In genomic region chr17:34295891-34296794, GRCm38 (mm10) we compare ENCODE assay signal across 8 mouse cellular contexts. TPM values are rescaled to one million over a fixed set of nuclear protein-coding genes. Genes with fewer than 3 reads are reported as not detected.
A peak's percentile ranks its signal among the peaks of the same experiment; 100 is the strongest.
DNase-seq lines count a peak whose midpoint lies in the region; ATAC-seq and TF ChIP-seq lines count a peak whose summit lies in the region.

No protein-coding gene starts in this region.

- H3K4me1 ChIP-seq in thymus, adult 2 months (replicated peaks; ENCODE audit: control insufficient read depth, insufficient read depth, low read length), result peaks cover 7% of the 10 kb centered on the region
- peaks cover 5% of the 10 kb centered on the region for H3K4me1 ChIP-seq in heart, embryonic 15.5 days (replicated peaks)
- H3K4me1 ChIP-seq in kidney, embryonic 16.5 days (ENCODE audit: insufficient read depth, low read length), result no peaks in the 10 kb centered on the region
- H3K4me1 ChIP-seq in lung, embryonic 14.5 days (ENCODE audit: insufficient read depth), result no peaks in the 10 kb centered on the region

- WGBS in thymus, adult 2 months, result 33% methylated on average over 23 of the region's 23 CpGs
- 25% methylated on average over 23 of the region's 23 CpGs for WGBS in heart, embryonic 15.5 days
- 21% methylated on average over 23 of the region's 23 CpGs for WGBS in kidney, embryonic 16.5 days
- 22% methylated on average over 23 of the region's 23 CpGs for WGBS in lung, embryonic 14.5 days

- H3K27ac ChIP-seq in thymus, adult 2 months (ENCODE audit: control insufficient read depth, insufficient read depth, low read length), result peak overlapping the region; percentile 35; the same call in 1 of the 2 replicates
- no peak overlapping the region for H3K27ac ChIP-seq in heart, embryonic 15.5 days
- H3K27ac ChIP-seq in kidney, embryonic 16.5 days (ENCODE audit: low read length), result no peak overlapping the region
- H3K27ac ChIP-seq in lung, embryonic 14.5 days (ENCODE audit: low read depth), result no peak overlapping the region

- ATAC-seq in heart, embryonic 15.5 days (replicated peaks; ENCODE audit: insufficient number of reproducible peaks, insufficient read depth, low FRiP score, low read depth), result no peak; the same call in 1 of the 2 replicates
- peak; percentile 72; the same call in 1 of the 2 replicates for ATAC-seq in kidney, embryonic 16.5 days (ENCODE audit: low FRiP score, low TSS enrichment)
- peak; percentile 69; the same call in 1 of the 2 replicates for ATAC-seq in lung, embryonic 14.5 days (ENCODE audit: insufficient read depth)
- ATAC-seq in neutrophil, adult 5-6 weeks (ENCODE audit: extremely low read depth, insufficient number of reproducible peaks, low FRiP score, poor library complexity, severe bottlenecking), result peak; percentile 42

- peak; percentile 34 for DNase-seq in thymus, adult 2 months
- no peak for DNase-seq in thymus, postnatal 36 days
- peak; percentile 77 for DNase-seq in embryo, embryonic 11 days
- peak; percentile 91 for DNase-seq in lung, embryonic 14.5 days
- DNase-seq in ovary, postnatal 36 days (ENCODE audit: low spot score), result no peak

- H3K9ac ChIP-seq in heart, embryonic 15.5 days, result no peak overlapping the region
- H3K9ac ChIP-seq in kidney, embryonic 16.5 days (replicated peaks; ENCODE audit: low read length), result no peak overlapping the region
- H3K9ac ChIP-seq in lung, embryonic 14.5 days, result no peak overlapping the region

- peak overlapping the region; percentile 60 for H3K4me2 ChIP-seq in heart, embryonic 15.5 days
- H3K4me2 ChIP-seq in kidney, embryonic 16.5 days (replicated peaks; ENCODE audit: low read depth, low read length), result peak overlapping the region; percentile 52
- peak overlapping the region; percentile 56 for H3K4me2 ChIP-seq in lung, embryonic 14.5 days

- no peaks in the 10 kb centered on the region for H3K36me3 ChIP-seq in thymus, adult 2 months (ENCODE audit: control insufficient read depth, insufficient read depth, low read length)
- no peaks in the 10 kb centered on the region for H3K36me3 ChIP-seq in heart, embryonic 15.5 days
- no peaks in the 10 kb centered on the region for H3K36me3 ChIP-seq in kidney, embryonic 16.5 days (ENCODE audit: insufficient read depth, low read length)
- no peaks in the 10 kb centered on the region for H3K36me3 ChIP-seq in lung, embryonic 14.5 days (ENCODE audit: insufficient read depth)

- no peak for TF ChIP-seq POLR2A in thymus, adult 2 months (IDR thresholded peaks at IDR 0.05; ENCODE audit: control insufficient read depth, extremely low read depth, insufficient read depth, low read length, poor library complexity)

- H3K9me3 ChIP-seq in heart, embryonic 15.5 days (replicated peaks), result no peaks in the 10 kb centered on the region
- H3K9me3 ChIP-seq in kidney, embryonic 16.5 days (ENCODE audit: low read length), result no peaks in the 10 kb centered on the region
- H3K9me3 ChIP-seq in lung, embryonic 14.5 days (ENCODE audit: low read depth, low read length), result no peaks in the 10 kb centered on the region

- no peak overlapping the region for H3K4me3 ChIP-seq in thymus, adult 2 months (ENCODE audit: control insufficient read depth, insufficient read depth, low read length)
- peak overlapping the region; percentile 39 for H3K4me3 ChIP-seq in heart, embryonic 15.5 days
- peak overlapping the region; percentile 36 for H3K4me3 ChIP-seq in kidney, embryonic 16.5 days (ENCODE audit: low read length)
- H3K4me3 ChIP-seq in lung, embryonic 14.5 days (ENCODE audit: low read depth, low read length), result peak overlapping the region; percentile 16; the same call in 1 of the 2 replicates

- no peaks in the 10 kb centered on the region for H3K27me3 ChIP-seq in thymus, adult 2 months (ENCODE audit: control insufficient read depth, insufficient read depth, low read length)
- H3K27me3 ChIP-seq in heart, embryonic 15.5 days, result no peaks in the 10 kb centered on the region
- H3K27me3 ChIP-seq in kidney, embryonic 16.5 days (ENCODE audit: insufficient read depth, low read length), result no peaks in the 10 kb centered on the region
- no peaks in the 10 kb centered on the region for H3K27me3 ChIP-seq in lung, embryonic 14.5 days (ENCODE audit: insufficient read depth, low read length)

- TF ChIP-seq CTCF in thymus, adult 2 months (IDR thresholded peaks at IDR 0.05; ENCODE audit: borderline replicate concordance, control insufficient read depth, extremely low read depth, insufficient read depth, low read length, poor library complexity), result no peak
- TF ChIP-seq CTCF in lung, embryonic 14.5 days (IDR thresholded peaks at IDR 0.05; ENCODE audit: low read depth), result no peak

RNA-seq across cellular contexts. Expression of gene H2-Aa, which starts 8.5 kb away (rescaled TPM):
- 1,027 and 1,363 TPM in 2 replicates for polyA plus RNA-seq in thymus, adult 2 months (2012; rRNA removed)
- 5.9 and 42.6 TPM in 2 replicates for polyA plus RNA-seq in heart, embryonic 15.5 days (2015; fragmentation: Nextera tagmentation; extraction: Ambion mirVana)
- polyA plus RNA-seq in kidney, embryonic 16.5 days (2015; fragmentation: Nextera tagmentation; extraction: Ambion mirVana), result 2.6 and 3.3 TPM in 2 replicates
- polyA plus RNA-seq in lung, embryonic 14.5 days (2014; fragmentation: Nextera tagmentation; extraction: Ambion mirVana), result 2.0 TPM in 2 replicates
- 2,237 and 2,269 TPM in 2 replicates for total RNA-seq in neutrophil, adult 5-6 weeks (2017)

RNA-seq across cellular contexts. Expression of gene H2-Eb1, which starts 9.5 kb away (rescaled TPM):
- polyA plus RNA-seq in thymus, adult 2 months (2012; rRNA removed), result 492 and 666 TPM in 2 replicates
- 5.6 and 28.9 TPM in 2 replicates for polyA plus RNA-seq in heart, embryonic 15.5 days (2015; fragmentation: Nextera tagmentation; extraction: Ambion mirVana)
- polyA plus RNA-seq in kidney, embryonic 16.5 days (2015; fragmentation: Nextera tagmentation; extraction: Ambion mirVana), result 7.8 and 8.4 TPM in 2 replicates
- polyA plus RNA-seq in lung, embryonic 14.5 days (2014; fragmentation: Nextera tagmentation; extraction: Ambion mirVana), result 2.2 and 2.3 TPM in 2 replicates
- 2,076 and 2,332 TPM in 2 replicates for total RNA-seq in neutrophil, adult 5-6 weeks (2017)

RNA-seq across cellular contexts. Expression of gene H2-Eb2, which starts 29.3 kb away (rescaled TPM):
- 7.6 and 10.0 TPM in 2 replicates for polyA plus RNA-seq in thymus, adult 2 months (2012; rRNA removed)
- 0.11 TPM in 1 of 2 replicates, not detected in the other for polyA plus RNA-seq in heart, embryonic 15.5 days (2015; fragmentation: Nextera tagmentation; extraction: Ambion mirVana)
- polyA plus RNA-seq in kidney, embryonic 16.5 days (2015; fragmentation: Nextera tagmentation; extraction: Ambion mirVana), result 0.04 TPM in 1 of 2 replicates, not detected in the other
- polyA plus RNA-seq in lung, embryonic 14.5 days (2014; fragmentation: Nextera tagmentation; extraction: Ambion mirVana), result not detected in 2 replicates
- 52.6 and 54.0 TPM in 2 replicates for total RNA-seq in neutrophil, adult 5-6 weeks (2017)

RNA-seq across cellular contexts. Expression of gene H2-Ab1, which starts 38.7 kb away (rescaled TPM):
- polyA plus RNA-seq in thymus, adult 2 months (2012; rRNA removed), result 2,799 and 4,004 TPM in 2 replicates
- polyA plus RNA-seq in heart, embryonic 15.5 days (2015; fragmentation: Nextera tagmentation; extraction: Ambion mirVana), result 16.2 and 120 TPM in 2 replicates
- 31.6 and 37.9 TPM in 2 replicates for polyA plus RNA-seq in kidney, embryonic 16.5 days (2015; fragmentation: Nextera tagmentation; extraction: Ambion mirVana)
- 2.6 and 2.8 TPM in 2 replicates for polyA plus RNA-seq in lung, embryonic 14.5 days (2014; fragmentation: Nextera tagmentation; extraction: Ambion mirVana)
- 2,894 and 2,999 TPM in 2 replicates for total RNA-seq in neutrophil, adult 5-6 weeks (2017)

RNA-seq across cellular contexts. Expression of gene H2-Ob, which starts 57.4 kb away (rescaled TPM):
- 30.1 and 37.5 TPM in 2 replicates for polyA plus RNA-seq in thymus, adult 2 months (2012; rRNA removed)
- 0.14 and 0.30 TPM in 2 replicates for polyA plus RNA-seq in heart, embryonic 15.5 days (2015; fragmentation: Nextera tagmentation; extraction: Ambion mirVana)
- 0.14 and 0.27 TPM in 2 replicates for polyA plus RNA-seq in kidney, embryonic 16.5 days (2015; fragmentation: Nextera tagmentation; extraction: Ambion mirVana)
- polyA plus RNA-seq in lung, embryonic 14.5 days (2014; fragmentation: Nextera tagmentation; extraction: Ambion mirVana), result not detected in 2 replicates
- 965 and 1,002 TPM in 2 replicates for total RNA-seq in neutrophil, adult 5-6 weeks (2017)

Comparison
In these comparisons a context has a peak if more than half of its experiments do, and no peak if none do; other contexts are left out.
1. DNase-seq: peak in thymus, adult 2 months (single experiment), embryo, embryonic 11 days (single experiment) and lung, embryonic 14.5 days (single experiment); none in thymus, postnatal 36 days (0 of 2) and ovary, postnatal 36 days (single experiment).
2. RNA of gene H2-Aa, which starts 8.5 kb away (polyA plus RNA-seq): 1,027 to 1,363 TPM in thymus, adult 2 months; 5.9 to 42.6 TPM in heart, embryonic 15.5 days, 2.6 to 3.3 TPM in kidney, embryonic 16.5 days and 2.0 TPM in lung, embryonic 14.5 days; every median in the first group is over 10 times any median in the second.
3. RNA of gene H2-Eb1, which starts 9.5 kb away (polyA plus RNA-seq): 492 to 666 TPM in thymus, adult 2 months; 7.8 to 8.4 TPM in kidney, embryonic 16.5 days, 5.6 to 28.9 TPM in heart, embryonic 15.5 days and 2.2 to 2.3 TPM in lung, embryonic 14.5 days; every median in the first group is over 10 times any median in the second.
4. Peak in every context shown above with its lines, with median percentiles within 50 percentile points of each other: H3K4me2 ChIP-seq.